Mouse (Mus musculus) heart, embryonic 11.5 days (tissue): ENCODE results near the gene Dsn1. TPM values are rescaled to one million over a fixed set of nuclear protein-coding genes. Genes with fewer than 3 reads are reported as not detected.

Experiments
- ATAC-seq: fragments of 200-750 bp; cut with Nextera tagmentation; replicated peaks from 2 replicates; pipeline ENCODE4 v1.8.0; 2017; ENCODE audit warnings: moderate library complexity; ENCODE audit not compliant: insufficient number of reproducible peaks, low FRiP score, low TSS enrichment
- H3K27ac ChIP-seq: fragments of 300-500 bp; sonication (generic); 2 replicates; pipeline ENCODE4 v1.5.1; 2014; ENCODE audit warnings: mild to moderate bottlenecking, low read depth, low read length
- H3K27me3 ChIP-seq: fragments of 300-500 bp; sonication (generic); 2 replicates; pipeline ENCODE4 v1.6.1; 2014; ENCODE audit warnings: mild to moderate bottlenecking, low read length, mixed read lengths; ENCODE audit not compliant: control insufficient read depth, insufficient read depth
- H3K36me3 ChIP-seq: fragments of 300-500 bp; sonication (generic); 2 replicates; pipeline ENCODE4 v1.6.1; 2014; ENCODE audit warnings: mild to moderate bottlenecking, low read length, moderate library complexity, mixed read lengths; ENCODE audit not compliant: control insufficient read depth, insufficient read depth
- H3K4me1 ChIP-seq: fragments of 300-500 bp; sonication (generic); 2 replicates; pipeline ENCODE4 v1.6.1; 2014; ENCODE audit warnings: low read length; ENCODE audit not compliant: control insufficient read depth, insufficient read depth
- H3K4me2 ChIP-seq: fragments of 300-500 bp; sonication (generic); 2 replicates; pipeline ENCODE4 v1.6.1; 2014; ENCODE audit warnings: mild to moderate bottlenecking, moderate library complexity
- H3K4me3 ChIP-seq: fragments of 300-500 bp; sonication (generic); 2 replicates; pipeline ENCODE4 v1.5.1; 2014; ENCODE audit warnings: low read depth, low read length
- H3K9ac ChIP-seq: fragments of 300-500 bp; sonication (generic); 2 replicates; pipeline ENCODE4 v1.6.1; 2014; ENCODE audit warnings: mild to moderate bottlenecking, low read depth, low read length, moderate library complexity
- H3K9me3 ChIP-seq: fragments of 300-500 bp; sonication (generic); replicated peaks from 2 replicates; pipeline ENCODE4 v1.6.1; 2016; ENCODE audit warnings: low read length; ENCODE audit not compliant: control insufficient read depth
- WGBS: fragments of 180-500 bp; shearing (Covaris S2); extraction: QIAGEN DNeasy Blood & Tissue Kit; methylation state at CpG from one replicate; pipeline ENCODE4 v1.1.7; 2014; ENCODE audit not compliant: insufficient replicate concordance; 5-methylcytosine and 5-hydroxymethylcytosine counted together
- polyA plus RNA-seq: library from polyadenylated mRNA; unstranded; fragments of >200 nt; fragmentation: Nextera tagmentation; extraction: Ambion mirVana; gene quantifications from 2 replicates; pipeline ENCODE4 v1.2.1, GENCODE M21; 2014

The Dsn1 gene
- polyA plus RNA-seq, 1 experiment from 2014 or later = 38.4 TPM

DNA sequence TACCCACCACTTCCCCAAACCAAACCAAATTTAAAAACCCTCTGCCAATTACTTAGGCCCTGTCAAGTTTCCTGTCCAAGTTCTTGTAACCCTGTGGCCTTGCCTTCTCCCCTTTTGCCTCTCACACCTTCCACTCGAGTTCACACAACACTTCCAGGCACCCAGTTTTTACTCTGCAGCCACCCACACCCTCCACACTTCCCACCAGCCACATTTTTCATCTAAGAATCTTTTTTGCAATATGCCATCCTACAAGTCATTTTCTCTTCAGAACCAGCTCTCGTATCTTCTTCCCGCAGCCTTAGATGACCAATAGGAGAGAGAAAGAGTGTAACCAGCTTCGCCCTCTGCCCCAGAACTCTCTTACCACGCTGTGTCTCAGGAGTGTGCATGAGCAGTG lies 52.5 kb downstream of the Dsn1 start:
- Histone ChIP-seq H3K9ac (no peak overlapping the region), H3K27me3 (no peaks in the 10 kb centered on the region), H3K36me3 (no peaks in the 10 kb centered on the region), H3K4me3 (no peak overlapping the region), H3K9me3 (no peaks in the 10 kb centered on the region), H3K4me2 (no peak overlapping the region), H3K4me1 (peaks cover 4% of the 10 kb centered on the region; the same call in 1 of the 2 replicates), H3K27ac (no peak overlapping the region)
- 92% methylated on average over 5 of the region's 5 CpGs for WGBS
- ATAC-seq = no peak

DNA sequence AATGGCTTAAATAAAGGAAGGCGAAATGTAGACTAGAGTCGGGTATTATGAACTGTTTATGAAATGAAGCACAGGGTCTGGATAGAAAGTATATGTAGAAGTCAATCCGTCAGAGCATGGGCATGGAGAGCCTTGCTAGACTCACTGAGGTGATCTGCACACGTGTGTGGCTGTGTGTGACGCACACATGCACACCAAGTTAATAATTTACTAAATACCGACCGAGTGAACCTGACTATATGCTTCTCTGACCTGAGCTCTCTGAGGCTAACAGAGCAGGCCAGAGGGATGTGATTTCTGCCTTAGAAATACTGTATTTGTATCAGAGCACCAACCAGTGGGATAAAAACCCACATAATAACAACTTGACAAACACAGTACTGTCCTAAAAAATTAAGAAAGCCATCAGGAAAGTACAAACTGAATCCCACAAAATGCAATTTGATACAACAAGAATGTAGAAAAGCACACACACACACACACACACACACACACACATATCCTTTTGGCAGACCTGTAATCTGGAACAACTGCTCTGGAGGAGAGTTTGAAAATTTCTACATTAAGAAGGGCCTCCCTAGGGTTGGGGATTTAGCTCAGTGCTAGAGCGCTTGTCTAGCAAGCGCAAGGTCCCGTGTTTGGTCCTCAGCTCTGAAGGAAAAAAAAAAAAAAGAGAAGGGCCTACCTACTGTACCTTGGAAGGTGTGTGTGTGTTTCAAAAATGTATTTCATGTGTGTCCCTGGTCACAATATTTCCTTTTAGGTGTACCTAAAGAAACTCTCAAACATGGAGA lies 55.5 kb downstream of the Dsn1 start:
- 92% methylated on average over 10 of the region's 10 CpGs for WGBS
- no peak overlapping the region for H3K27ac ChIP-seq
- H3K4me1 ChIP-seq = peaks cover 14% of the 10 kb centered on the region
- no peaks in the 10 kb centered on the region for H3K27me3 ChIP-seq
- H3K4me2 ChIP-seq = no peak overlapping the region
- H3K9me3 ChIP-seq = no peaks in the 10 kb centered on the region
- H3K4me3 ChIP-seq = no peak overlapping the region
- no peaks in the 10 kb centered on the region for H3K36me3 ChIP-seq
- no peak for ATAC-seq
- no peak overlapping the region for H3K9ac ChIP-seq

GRCm38 (mm10) chr2:156950816-156951215 lies 56.1 kb downstream of the Dsn1 start:
- 87% methylated on average over 3 of the region's 3 CpGs for WGBS
- Histone ChIP-seq H3K36me3 (no peaks in the 10 kb centered on the region), H3K9ac (no peak overlapping the region), H3K4me2 (no peak overlapping the region), H3K4me1 (peaks cover 14% of the 10 kb centered on the region), H3K9me3 (no peaks in the 10 kb centered on the region), H3K27me3 (no peaks in the 10 kb centered on the region), H3K4me3 (no peak overlapping the region), H3K27ac (no peak overlapping the region)
- no peak for ATAC-seq

Other genes starting within 250 kb of the Dsn1 start
- 2,229 and 2,268 TPM in 2 replicates for gene Myl9, start 231.7 kb downstream of the Dsn1 start, polyA plus RNA-seq
- 42.7 and 44.1 TPM in 2 replicates for gene Tgif2, start 167.1 kb downstream of the Dsn1 start, polyA plus RNA-seq
- gene 4930518I15Rik, start 149.2 kb downstream of the Dsn1 start, polyA plus RNA-seq = 4.1 and 4.6 TPM in 2 replicates
- 191 TPM in 2 replicates for gene Rab5if, start 144.0 kb downstream of the Dsn1 start, polyA plus RNA-seq
- gene Sla2, start 120.0 kb downstream of the Dsn1 start, polyA plus RNA-seq = 1.0 and 1.1 TPM in 2 replicates
- 34.4 and 38.1 TPM in 2 replicates for gene Ndrg3, start 15.1 kb downstream of the Dsn1 start, polyA plus RNA-seq
- gene Soga1, start 72.1 kb upstream of the Dsn1 start, polyA plus RNA-seq = 3.4 and 3.6 TPM in 2 replicates
- gene Tldc2, start 79.9 kb upstream of the Dsn1 start, polyA plus RNA-seq = 0.26 TPM in 1 of 2 replicates, not detected in the other
- gene Samhd1, start 128.1 kb upstream of the Dsn1 start, polyA plus RNA-seq = 20.7 and 26.4 TPM in 2 replicates
- 21.0 and 22.6 TPM in 2 replicates for gene Rbl1, start 197.4 kb upstream of the Dsn1 start, polyA plus RNA-seq